8 mouse cellular contexts compared by ENCODE assay signal in genomic region chr12:100936116-100936515, GRCm38 (mm10). TPM values are rescaled to one million over a fixed set of nuclear protein-coding genes. Genes with fewer than 3 reads are reported as not detected.
DNase-seq lines count a peak whose midpoint lies in the region; ATAC-seq and TF ChIP-seq lines count a peak whose summit lies in the region.

No protein-coding gene starts in this region.

- H3K27ac ChIP-seq in forebrain, embryonic 13.5 days: no peak overlapping the region
- no peak overlapping the region for H3K27ac ChIP-seq in hindbrain, embryonic 10.5 days
- H3K27ac ChIP-seq in layer of hippocampus, adult 2 months: no peak overlapping the region
- H3K27ac ChIP-seq in lung, embryonic 14.5 days (ENCODE audit: low read depth): no peak overlapping the region

- peaks cover 96% of the 10 kb centered on the region for H3K36me3 ChIP-seq in G1E (replicated peaks)
- peaks cover 92% of the 10 kb centered on the region for H3K36me3 ChIP-seq in forebrain, embryonic 13.5 days (ENCODE audit: poor library complexity, severe bottlenecking)
- H3K36me3 ChIP-seq in hindbrain, embryonic 10.5 days: peaks cover 100% of the 10 kb centered on the region
- peaks cover 31% of the 10 kb centered on the region for H3K36me3 ChIP-seq in lung, embryonic 14.5 days (ENCODE audit: insufficient read depth)

- no peak overlapping the region for H3K4me2 ChIP-seq in forebrain, embryonic 13.5 days
- no peak overlapping the region for H3K4me2 ChIP-seq in lung, embryonic 14.5 days

- H3K4me1 ChIP-seq in G1E (ENCODE audit: insufficient read depth, low read depth, low read length): no peaks in the 10 kb centered on the region
- no peaks in the 10 kb centered on the region for H3K4me1 ChIP-seq in forebrain, embryonic 13.5 days
- H3K4me1 ChIP-seq in hindbrain, embryonic 10.5 days (replicated peaks): peaks cover 7% of the 10 kb centered on the region; the same call in 1 of the 2 replicates
- H3K4me1 ChIP-seq in lung, embryonic 14.5 days (ENCODE audit: insufficient read depth): no peaks in the 10 kb centered on the region

- peak; percentile 91 for TF ChIP-seq CTCF in G1E (IDR thresholded peaks at IDR 0.05; ENCODE audit: low read depth, low read length)
- TF ChIP-seq CTCF in layer of hippocampus, adult 2 months (conservative IDR thresholded peaks at IDR 0.05): peak; percentile 94
- peak; percentile 88 for TF ChIP-seq CTCF in lung, embryonic 14.5 days (IDR thresholded peaks at IDR 0.05; ENCODE audit: low read depth)

- 20% methylated on average over 2 of the region's 2 CpGs for WGBS in forebrain, embryonic 13.5 days
- 15% methylated on average over 2 of the region's 2 CpGs for WGBS in hindbrain, embryonic 10.5 days
- 2% methylated on average over 2 of the region's 2 CpGs for WGBS in lung, embryonic 14.5 days

- peak; percentile 91 for DNase-seq in G1E (ENCODE audit: low spot score)
- peak; percentile 76 for DNase-seq in c-Kit-positive CD71-positive TER-119-negative erythroid progenitor cells, embryonic 14.5 days (ENCODE audit: low read depth)
- DNase-seq in hindbrain, embryonic 10.5 days (ENCODE audit: low spot score): peak; percentile 78
- peak; percentile 61 to 84 for DNase-seq in layer of hippocampus, adult 2 months (ENCODE audit: low spot score in 2 of 2)
- DNase-seq in lung, embryonic 14.5 days: peak; percentile 86
- DNase-seq in ovary, postnatal 14 days (ENCODE audit: low spot score): peak; percentile 69
- peak; percentile 89 for DNase-seq in thymus, postnatal 4 days

- H3K27me3 ChIP-seq in G1E (ENCODE audit: insufficient read depth, low read length): no peaks in the 10 kb centered on the region
- H3K27me3 ChIP-seq in forebrain, embryonic 13.5 days: no peaks in the 10 kb centered on the region
- no peaks in the 10 kb centered on the region for H3K27me3 ChIP-seq in hindbrain, embryonic 10.5 days (ENCODE audit: insufficient read depth, poor library complexity, severe bottlenecking)
- H3K27me3 ChIP-seq in lung, embryonic 14.5 days (ENCODE audit: insufficient read depth, low read length): no peaks in the 10 kb centered on the region

- H3K9me3 ChIP-seq in G1E (replicated peaks): no peaks in the 10 kb centered on the region
- no peaks in the 10 kb centered on the region for H3K9me3 ChIP-seq in forebrain, embryonic 13.5 days (replicated peaks)
- no peaks in the 10 kb centered on the region for H3K9me3 ChIP-seq in hindbrain, embryonic 10.5 days
- H3K9me3 ChIP-seq in lung, embryonic 14.5 days (ENCODE audit: low read depth, low read length): no peaks in the 10 kb centered on the region

- H3K4me3 ChIP-seq in G1E (ENCODE audit: low read depth, low read length): no peak overlapping the region
- no peak overlapping the region for H3K4me3 ChIP-seq in forebrain, embryonic 13.5 days
- H3K4me3 ChIP-seq in hindbrain, embryonic 10.5 days: no peak overlapping the region
- H3K4me3 ChIP-seq in layer of hippocampus, adult 2 months: no peak overlapping the region
- no peak overlapping the region for H3K4me3 ChIP-seq in lung, embryonic 14.5 days (ENCODE audit: low read depth, low read length)

- ATAC-seq in G1E (ENCODE audit: extremely low read depth, insufficient number of reproducible peaks, low FRiP score, poor library complexity, severe bottlenecking): peak; percentile 76
- peak; percentile 61 for ATAC-seq in forebrain, embryonic 13.5 days
- peak; percentile 56 for ATAC-seq in lung, embryonic 14.5 days (ENCODE audit: insufficient read depth)

- H3K9ac ChIP-seq in forebrain, embryonic 13.5 days: no peak overlapping the region
- H3K9ac ChIP-seq in lung, embryonic 14.5 days: no peak overlapping the region

RNA-seq across cellular contexts. Expression of gene Gpr68, which starts 28.1 kb away (rescaled TPM):
- total RNA-seq in G1E (2014; fragmentation: Nextera tagmentation) (not detected in 2 replicates), G1E (2017) (0.11 and 0.17 TPM in 2 replicates)
- not detected in 2 replicates for polyA plus RNA-seq in G1E (2012)
- 0.28 and 0.40 TPM in 2 replicates for polyA plus RNA-seq in forebrain, embryonic 13.5 days (2015; fragmentation: Nextera tagmentation; extraction: Ambion mirVana)
- 0.10 and 0.21 TPM in 2 replicates for polyA plus RNA-seq in hindbrain, embryonic 10.5 days (2016; fragmentation: Nextera tagmentation; extraction: Ambion mirVana)
- 10 to 100 TPM; 20.1 to 22.2 TPM for total RNA-seq in layer of hippocampus, adult 2 months (2021)
- polyA plus RNA-seq in lung, embryonic 14.5 days (2014; fragmentation: Nextera tagmentation; extraction: Ambion mirVana): 0.20 and 0.32 TPM in 2 replicates
